Mouse (Mus musculus): Measurements from ENCODE around the gene Usp15. TPM values are rescaled to one million over a fixed set of nuclear protein-coding genes. Genes with fewer than 3 reads are reported as not detected.

Usp15 gene
- polyA plus RNA-seq, 1 experiment from 2014 or later: 59.2 TPM

DNA sequence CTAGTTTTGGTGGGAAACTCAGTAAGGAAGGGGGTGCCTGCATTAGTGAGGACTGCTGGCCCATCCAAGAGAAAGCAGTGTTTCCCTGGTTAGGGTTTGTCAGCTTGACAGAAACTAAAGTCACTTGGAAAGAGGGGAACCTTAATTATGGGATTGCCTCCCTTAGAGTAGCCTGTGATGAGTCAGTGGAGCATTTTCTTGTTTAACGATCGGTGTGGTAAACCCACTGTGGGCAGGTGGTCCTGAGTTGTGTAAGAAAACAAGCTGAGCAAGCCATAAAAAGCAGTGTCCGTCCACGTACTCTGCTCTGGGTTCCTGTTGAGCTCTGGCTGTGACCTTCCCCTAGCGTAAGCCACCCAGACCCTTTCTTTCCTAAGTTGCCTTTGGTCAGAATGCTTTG lies 1.4 kb upstream of the Usp15 start:
- Histone ChIP-seq H3K27me3 (ENCODE audit: insufficient read depth, low read length) (no peaks in the 10 kb centered on the region), H3K4me3 (replicated peaks; ENCODE audit: low read depth, low read length) (no peak overlapping the region), H3K9me3 (replicated peaks; ENCODE audit: low read length) (no peaks in the 10 kb centered on the region), H3K4me1 (replicated peaks; ENCODE audit: insufficient read depth, low read length) (peaks cover 6% of the 10 kb centered on the region), H3K36me3 (ENCODE audit: insufficient read depth, low read length) (no peaks in the 10 kb centered on the region), H3K27ac (no peak overlapping the region), H3K4me2 (ENCODE audit: low read length) (no peak overlapping the region), H3K9ac (ENCODE audit: low read depth, low read length) (no peak overlapping the region)
- no peak for TF ChIP-seq CTCF (IDR thresholded peaks at IDR 0.05; ENCODE audit: low read depth)
- DNase-seq (ENCODE audit: low spot score) (no peak), ATAC-seq (replicated peaks; ENCODE audit: low FRiP score, low read depth) (no peak)
- 59% methylated on average over 5 of the region's 5 CpGs for WGBS

DNA sequence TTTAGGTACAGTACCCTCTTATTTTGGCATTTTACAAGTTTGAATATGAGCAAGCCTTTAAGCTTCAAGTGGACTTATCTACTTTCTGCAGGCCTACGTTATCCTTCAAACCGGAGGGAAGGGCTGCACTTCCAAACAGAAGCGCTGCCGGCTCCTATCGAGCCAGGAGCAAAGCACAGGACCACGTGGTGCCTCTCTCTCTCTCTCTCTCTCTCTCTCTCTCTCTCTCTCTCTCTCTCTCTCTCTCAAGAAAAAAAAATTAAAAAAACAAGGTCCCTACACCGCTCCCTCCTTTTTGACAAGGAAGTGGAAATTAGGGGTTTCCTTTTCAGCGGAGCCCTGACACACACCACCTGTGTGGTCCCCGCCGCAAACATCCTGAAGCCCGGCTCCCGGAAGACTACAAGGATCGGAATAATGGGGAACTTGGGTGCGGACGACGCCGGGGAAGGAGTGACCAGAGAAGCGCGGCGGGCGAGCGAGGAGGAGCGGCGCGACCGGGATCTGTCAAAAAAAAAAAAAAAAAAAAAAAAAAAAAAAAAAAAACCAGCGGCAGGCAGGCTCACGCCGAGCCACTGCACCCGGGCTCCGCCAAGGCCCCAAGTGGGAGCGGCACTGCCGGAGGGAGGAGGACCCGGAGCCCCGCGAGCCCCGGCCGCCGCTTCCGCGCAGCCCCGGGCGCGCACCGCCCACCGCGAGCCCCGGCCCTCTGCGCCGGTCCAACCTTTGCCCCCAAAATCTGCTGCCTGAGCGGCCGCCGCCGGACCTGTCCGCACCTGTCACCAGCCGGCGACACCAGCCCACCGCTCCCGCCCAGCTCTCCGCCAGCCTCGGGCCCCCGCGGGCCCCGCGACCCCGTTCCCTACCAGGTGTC lies 597 bp downstream of the Usp15 start:
- ATAC-seq (replicated peaks; ENCODE audit: low FRiP score, low read depth): peak; percentile 86
- Histone ChIP-seq H3K27ac (peak overlapping the region; percentile 93), H3K9ac (ENCODE audit: low read depth, low read length) (peak overlapping the region; percentile 82), H3K4me1 (replicated peaks; ENCODE audit: insufficient read depth, low read length) (peaks cover 6% of the 10 kb centered on the region), H3K4me2 (ENCODE audit: low read length) (peak overlapping the region; percentile 62), H3K27me3 (ENCODE audit: insufficient read depth, low read length) (no peaks in the 10 kb centered on the region), H3K36me3 (ENCODE audit: insufficient read depth, low read length) (no peaks in the 10 kb centered on the region), H3K9me3 (replicated peaks; ENCODE audit: low read length) (no peaks in the 10 kb centered on the region), H3K4me3 (replicated peaks; ENCODE audit: low read depth, low read length) (peak overlapping the region; percentile 76)
- WGBS: under 1% methylated on average over 37 of the region's 66 CpGs
- DNase-seq (ENCODE audit: low spot score): peak; percentile 74
- TF ChIP-seq CTCF (IDR thresholded peaks at IDR 0.05; ENCODE audit: low read depth): no peak

DNA sequence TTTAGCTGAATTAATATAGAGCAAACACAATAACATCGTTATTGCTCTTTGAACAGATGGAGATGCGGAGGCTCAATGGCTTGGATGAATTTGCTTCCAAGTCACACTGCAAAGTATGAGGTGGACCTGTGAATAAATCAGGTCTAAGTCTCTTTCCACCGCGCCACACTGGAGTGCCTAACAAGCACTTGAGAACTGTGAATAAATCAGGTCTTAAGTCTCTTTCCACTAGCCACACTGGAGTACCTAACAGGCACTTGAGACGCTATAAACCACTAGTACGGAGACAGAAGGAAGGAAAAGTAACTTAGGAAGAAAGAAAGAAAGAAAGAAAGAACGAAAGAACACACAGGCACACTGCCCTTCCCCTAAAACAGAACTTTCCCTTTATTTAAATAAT lies 1.3 kb downstream of the Usp15 start:
- peaks cover 9% of the 10 kb centered on the region for H3K4me1 ChIP-seq (replicated peaks; ENCODE audit: insufficient read depth, low read length)
- no peaks in the 10 kb centered on the region for H3K27me3 ChIP-seq (ENCODE audit: insufficient read depth, low read length)
- peak overlapping the region; percentile 62 for H3K4me2 ChIP-seq (ENCODE audit: low read length)
- H3K36me3 ChIP-seq (ENCODE audit: insufficient read depth, low read length): no peaks in the 10 kb centered on the region
- TF ChIP-seq CTCF (IDR thresholded peaks at IDR 0.05; ENCODE audit: low read depth): no peak
- no peaks in the 10 kb centered on the region for H3K9me3 ChIP-seq (replicated peaks; ENCODE audit: low read length)
- DNase-seq (ENCODE audit: low spot score) (no peak), ATAC-seq (replicated peaks; ENCODE audit: low FRiP score, low read depth) (no peak)
- no peak overlapping the region for H3K27ac ChIP-seq
- H3K9ac ChIP-seq (ENCODE audit: low read depth, low read length): peak overlapping the region; percentile 82; the same call in 1 of the 2 replicates
- H3K4me3 ChIP-seq (replicated peaks; ENCODE audit: low read depth, low read length): peak overlapping the region; percentile 76
- WGBS: 13% methylated on average over 7 of the region's 7 CpGs

DNA sequence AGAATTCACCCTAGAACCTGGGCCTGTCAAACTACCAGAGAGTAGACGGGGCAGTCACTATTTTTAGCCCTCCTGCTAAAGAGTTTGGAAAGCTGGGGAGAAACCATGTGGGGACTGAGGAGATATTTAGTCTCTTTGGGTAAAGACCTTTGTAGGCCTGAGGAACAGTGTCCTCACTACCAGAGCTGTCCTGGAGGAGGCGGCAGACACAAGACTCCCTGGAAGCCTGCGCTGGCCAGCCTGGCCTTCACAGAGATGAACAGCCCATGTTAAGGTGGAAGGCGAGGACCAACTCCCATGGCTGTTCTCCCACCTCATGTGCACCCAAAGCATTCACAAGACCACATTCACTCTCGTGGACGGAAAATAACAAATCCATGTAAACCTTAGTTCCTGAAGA lies 5.8 kb downstream of the Usp15 start:
- H3K4me1 ChIP-seq (replicated peaks; ENCODE audit: insufficient read depth, low read length): peaks cover 16% of the 10 kb centered on the region
- ATAC-seq (replicated peaks; ENCODE audit: low FRiP score, low read depth): no peak
- H3K9ac ChIP-seq (ENCODE audit: low read depth, low read length): no peak overlapping the region
- H3K27me3 ChIP-seq (ENCODE audit: insufficient read depth, low read length): no peaks in the 10 kb centered on the region
- no peak overlapping the region for H3K4me2 ChIP-seq (ENCODE audit: low read length)
- no peak overlapping the region for H3K4me3 ChIP-seq (replicated peaks; ENCODE audit: low read depth, low read length)
- DNase-seq (ENCODE audit: low spot score): no peak
- no peaks in the 10 kb centered on the region for H3K36me3 ChIP-seq (ENCODE audit: insufficient read depth, low read length)
- 86% methylated on average over 6 of the region's 6 CpGs for WGBS
- peak; percentile 14; the same call in 1 of the 2 replicates for TF ChIP-seq CTCF (IDR thresholded peaks at IDR 0.05; ENCODE audit: low read depth)
- H3K9me3 ChIP-seq (replicated peaks; ENCODE audit: low read length): no peaks in the 10 kb centered on the region
- H3K27ac ChIP-seq: no peak overlapping the region

DNA sequence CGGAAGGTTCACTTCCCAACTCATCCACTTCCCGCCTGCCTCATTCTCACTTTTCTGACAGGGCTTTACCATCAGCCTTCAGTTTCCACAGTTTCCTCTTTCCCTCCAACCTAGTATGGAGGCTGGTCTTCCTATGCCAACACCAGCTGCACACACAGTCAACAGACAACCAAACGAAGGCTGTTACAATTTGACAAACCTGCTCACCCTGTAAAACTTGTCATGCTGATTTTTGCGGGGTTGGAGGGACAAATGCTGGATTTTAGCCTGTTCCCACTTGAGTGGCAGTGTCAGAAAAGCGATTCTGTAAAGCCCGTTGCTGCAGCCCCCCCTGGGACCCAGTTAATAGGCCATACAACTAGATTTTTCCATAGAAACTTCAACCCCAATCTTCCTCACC lies 9.5 kb downstream of the Usp15 start:
- H3K27ac ChIP-seq: no peak overlapping the region
- H3K36me3 ChIP-seq (ENCODE audit: insufficient read depth, low read length): no peaks in the 10 kb centered on the region
- no peak overlapping the region for H3K4me2 ChIP-seq (ENCODE audit: low read length)
- WGBS: 71% methylated on average over 6 of the region's 6 CpGs
- DNase-seq (ENCODE audit: low spot score): no peak
- H3K27me3 ChIP-seq (ENCODE audit: insufficient read depth, low read length): no peaks in the 10 kb centered on the region
- no peak overlapping the region for H3K4me3 ChIP-seq (replicated peaks; ENCODE audit: low read depth, low read length)
- peaks cover 10% of the 10 kb centered on the region; the same call in 1 of the 2 replicates for H3K4me1 ChIP-seq (replicated peaks; ENCODE audit: insufficient read depth, low read length)
- no peak for ATAC-seq (replicated peaks; ENCODE audit: low FRiP score, low read depth)
- H3K9ac ChIP-seq (ENCODE audit: low read depth, low read length): no peak overlapping the region
- no peaks in the 10 kb centered on the region for H3K9me3 ChIP-seq (replicated peaks; ENCODE audit: low read length)
- TF ChIP-seq CTCF (IDR thresholded peaks at IDR 0.05; ENCODE audit: low read depth): no peak

DNA sequence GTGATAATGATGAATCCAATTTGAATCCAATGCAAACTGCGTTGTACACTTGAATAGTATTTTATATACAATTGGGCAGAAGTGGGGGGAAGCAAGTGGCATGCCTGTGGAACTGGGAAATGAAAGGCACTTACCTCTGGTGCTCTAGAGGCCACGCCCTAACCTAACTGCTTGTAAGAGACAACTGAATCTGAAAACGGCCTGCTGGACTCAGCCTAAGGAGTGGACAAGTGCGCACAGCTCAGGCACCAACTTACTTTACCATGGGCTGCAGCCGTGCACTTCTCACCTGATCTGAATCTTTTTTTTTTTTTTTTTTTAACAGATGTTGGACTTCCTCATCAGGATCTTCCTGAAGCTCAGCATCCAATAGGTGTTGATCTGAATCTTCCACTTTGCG lies 10.9 kb downstream of the Usp15 start:
- WGBS: 82% methylated on average over 6 of the region's 6 CpGs
- ATAC-seq (replicated peaks; ENCODE audit: low FRiP score, low read depth) (no peak), DNase-seq (ENCODE audit: low spot score) (no peak)

More for the DNA sequence above, 10.9 kb downstream of the Usp15 start:
- H3K4me1 ChIP-seq (replicated peaks; ENCODE audit: insufficient read depth, low read length): peaks cover 9% of the 10 kb centered on the region; the same call in 1 of the 2 replicates
- H3K4me2 ChIP-seq (ENCODE audit: low read length): no peak overlapping the region
- H3K27me3 ChIP-seq (ENCODE audit: insufficient read depth, low read length): no peaks in the 10 kb centered on the region
- H3K27ac ChIP-seq: no peak overlapping the region
- no peak for TF ChIP-seq CTCF (IDR thresholded peaks at IDR 0.05; ENCODE audit: low read depth)
- H3K9ac ChIP-seq (ENCODE audit: low read depth, low read length): no peak overlapping the region
- H3K9me3 ChIP-seq (replicated peaks; ENCODE audit: low read length): no peaks in the 10 kb centered on the region
- no peak overlapping the region for H3K4me3 ChIP-seq (replicated peaks; ENCODE audit: low read depth, low read length)
- no peaks in the 10 kb centered on the region for H3K36me3 ChIP-seq (ENCODE audit: insufficient read depth, low read length)
